Mouse (Mus musculus) regulatory T cell (primary cell): ENCODE measurements around the gene Clmp.

Experiments used
- in situ Hi-C: fragments of 300-600 bp; cut with MboI, MseI; formaldehyde crosslinking; loops from one replicate; pipeline ENCODE4 v1.15.1; 2025; ENCODE audit warnings: high pct_unique_total_duplicates

Clmp gene

DNA sequence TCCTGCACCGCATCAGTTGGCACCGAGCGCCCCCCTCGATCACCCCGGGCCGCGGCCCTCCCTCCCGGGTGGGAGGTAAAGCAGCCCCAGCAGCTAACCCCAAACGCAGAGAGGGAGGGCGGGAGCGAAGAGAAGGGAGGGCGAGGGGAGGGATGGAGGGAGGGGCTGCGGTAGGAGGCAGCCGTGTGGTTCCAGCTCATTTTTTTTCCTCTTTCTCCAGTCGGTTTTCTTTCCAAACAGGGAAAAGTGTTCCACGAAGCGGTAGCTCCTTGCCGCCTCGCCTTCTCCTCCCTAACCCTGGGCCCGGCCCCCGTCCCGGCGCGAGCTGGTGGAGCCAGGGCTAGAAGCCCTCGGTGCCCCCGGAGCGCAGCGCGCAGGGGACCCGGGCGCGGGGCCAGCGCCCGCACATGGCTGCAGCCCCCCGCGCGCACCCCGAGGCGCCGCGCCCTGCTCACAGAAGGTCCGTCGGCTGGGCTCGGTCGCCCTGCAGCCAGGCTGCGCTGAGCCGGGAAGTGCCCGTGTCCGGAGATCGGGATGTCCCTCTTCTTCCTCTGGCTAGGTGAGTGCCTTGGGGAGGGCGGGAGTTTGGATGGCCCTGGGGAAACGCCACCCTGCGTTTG, at the start of gene Clmp:
Gene Clmp, plus strand, starts transcription at position 162 of the 620 bp plus-strand sequence.
- in situ Hi-C loops = no loop called here

DNA sequence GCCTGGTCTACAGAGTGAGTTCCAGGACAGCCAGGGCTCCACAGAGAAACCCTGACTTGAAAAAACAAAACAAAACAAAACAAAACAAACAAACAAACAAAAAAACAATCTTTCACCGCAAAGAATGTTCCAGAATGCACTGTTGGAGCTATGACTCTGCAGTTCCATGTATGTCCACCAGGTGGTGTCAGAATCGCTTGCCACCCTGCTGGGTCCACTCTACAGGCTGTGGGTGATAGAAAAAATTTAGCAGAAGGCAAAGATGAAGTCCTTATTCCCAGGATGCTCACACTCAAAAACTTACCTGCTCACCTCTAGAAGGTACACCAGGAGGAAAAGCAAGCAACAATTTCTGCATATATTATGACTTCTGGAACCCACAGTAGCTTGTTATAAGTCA, 49.7 kb upstream of the Clmp start:
- in situ Hi-C loops = loop anchor here (5.0 kb wide), 1 partner anchor 121 kb away; no protein-coding TSS in a partner anchor

GRCm38 (mm10) chr9:40637705-40638393, 47.9 kb upstream of the Clmp start:
- in situ Hi-C loops = loop anchor here (5.0 kb wide), 1 partner anchor 119 kb away; no protein-coding TSS in a partner anchor

GRCm38 (mm10) chr9:40638394-40639049, 47.2 kb upstream of the Clmp start:
- in situ Hi-C loops = loop anchor here (5.0 kb wide), 1 partner anchor 119 kb away; no protein-coding TSS in a partner anchor

GRCm38 (mm10) chr9:40639536-40640187, 46.1 kb upstream of the Clmp start:
- in situ Hi-C loops = loop anchor here (5.0 kb wide), 1 partner anchor 118 kb away; no protein-coding TSS in a partner anchor

GRCm38 (mm10) chr9:40641318-40641717, 44.4 kb upstream of the Clmp start:
- in situ Hi-C loops = no loop called here

GRCm38 (mm10) chr9:40642470-40643220, 43.1 kb upstream of the Clmp start:
- in situ Hi-C loops = no loop called here

GRCm38 (mm10) chr9:40649444-40649843, 36.3 kb upstream of the Clmp start:
- in situ Hi-C loops = no loop called here

DNA sequence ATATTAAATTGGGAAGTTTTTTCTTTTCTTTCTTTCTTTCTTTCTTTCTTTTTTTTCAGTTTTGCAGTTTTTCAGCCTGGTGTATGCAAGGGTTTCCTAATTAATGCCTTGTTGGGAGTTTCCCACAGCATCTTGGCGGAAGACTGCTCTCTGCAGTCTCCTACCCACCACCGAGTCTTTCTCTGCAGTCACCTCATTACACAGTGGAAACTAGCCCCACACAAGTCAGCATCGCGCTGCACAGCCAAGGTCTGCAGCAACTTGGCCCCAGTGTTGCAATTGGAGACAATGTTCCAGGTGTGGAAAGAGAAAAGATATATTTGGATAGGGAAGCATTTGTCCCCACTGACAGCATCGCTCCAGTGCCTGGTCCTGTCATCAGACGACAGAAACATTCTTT, 35.8 kb upstream of the Clmp start:
- in situ Hi-C loops = no loop called here

DNA sequence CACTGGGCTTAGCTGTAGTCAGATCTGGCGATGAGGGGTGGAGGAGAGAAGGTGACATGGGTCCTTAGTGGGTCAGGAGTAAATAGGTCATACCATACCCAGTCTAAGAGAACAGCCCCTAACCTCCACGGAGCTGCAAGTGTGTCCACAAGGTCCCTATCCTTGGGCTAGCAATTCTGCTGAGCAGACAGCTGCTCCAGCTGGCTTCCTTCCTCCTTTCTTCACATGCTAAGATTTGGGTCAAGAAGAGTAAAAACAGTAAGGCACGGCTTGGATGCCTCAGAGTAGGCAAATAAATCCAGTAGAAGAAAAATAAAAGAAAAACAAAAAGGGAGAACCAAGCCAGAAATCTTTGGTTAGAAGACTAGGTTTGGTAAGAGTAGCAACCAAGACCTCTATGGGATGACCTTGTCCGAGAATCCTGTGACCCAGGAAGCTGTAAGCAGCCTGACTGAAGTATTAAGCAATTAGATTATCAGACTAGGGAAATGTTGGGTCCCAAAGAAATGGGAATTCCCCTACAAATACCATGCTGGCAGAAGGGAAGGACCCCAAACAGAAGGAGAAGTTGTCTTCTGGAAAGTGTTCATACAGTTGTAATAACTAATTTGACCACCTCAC, 34.4 kb upstream of the Clmp start:
- in situ Hi-C loops = no loop called here

- in situ Hi-C loops = no loop called here
These were observed 33.0 kb upstream of the Clmp start for GRCm38 (mm10) chr9:40652757-40653156.

- in situ Hi-C loops = no loop called here
These were observed 19.5 kb upstream of the Clmp start for GRCm38 (mm10) chr9:40666190-40666803.

DNA sequence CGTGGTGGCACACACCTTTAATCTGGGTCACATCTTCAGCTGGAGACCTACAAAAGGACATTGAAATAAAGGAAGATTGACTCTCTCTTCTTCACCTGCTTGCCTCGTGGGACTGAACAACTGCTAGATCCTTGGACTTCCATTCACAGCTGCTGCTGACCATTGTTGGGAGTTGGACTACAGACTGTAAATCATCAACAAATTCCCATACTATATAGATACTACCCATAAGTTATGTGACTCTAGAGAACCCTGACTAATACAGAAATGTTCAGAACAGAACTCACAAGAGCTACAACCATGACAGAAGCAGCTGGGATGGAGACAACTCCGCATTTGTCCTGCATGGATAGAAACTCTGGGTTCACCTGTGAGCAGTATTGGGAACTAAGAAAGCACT, 15.4 kb upstream of the Clmp start, which contains the start of gene Gm21915:
Gene Gm21915, plus strand, starts transcription at position 301 of the 400 bp plus-strand sequence.
- in situ Hi-C loops = no loop called here

GRCm38 (mm10) chr9:40671323-40671930, 14.3 kb upstream of the Clmp start:
- in situ Hi-C loops = no loop called here

DNA sequence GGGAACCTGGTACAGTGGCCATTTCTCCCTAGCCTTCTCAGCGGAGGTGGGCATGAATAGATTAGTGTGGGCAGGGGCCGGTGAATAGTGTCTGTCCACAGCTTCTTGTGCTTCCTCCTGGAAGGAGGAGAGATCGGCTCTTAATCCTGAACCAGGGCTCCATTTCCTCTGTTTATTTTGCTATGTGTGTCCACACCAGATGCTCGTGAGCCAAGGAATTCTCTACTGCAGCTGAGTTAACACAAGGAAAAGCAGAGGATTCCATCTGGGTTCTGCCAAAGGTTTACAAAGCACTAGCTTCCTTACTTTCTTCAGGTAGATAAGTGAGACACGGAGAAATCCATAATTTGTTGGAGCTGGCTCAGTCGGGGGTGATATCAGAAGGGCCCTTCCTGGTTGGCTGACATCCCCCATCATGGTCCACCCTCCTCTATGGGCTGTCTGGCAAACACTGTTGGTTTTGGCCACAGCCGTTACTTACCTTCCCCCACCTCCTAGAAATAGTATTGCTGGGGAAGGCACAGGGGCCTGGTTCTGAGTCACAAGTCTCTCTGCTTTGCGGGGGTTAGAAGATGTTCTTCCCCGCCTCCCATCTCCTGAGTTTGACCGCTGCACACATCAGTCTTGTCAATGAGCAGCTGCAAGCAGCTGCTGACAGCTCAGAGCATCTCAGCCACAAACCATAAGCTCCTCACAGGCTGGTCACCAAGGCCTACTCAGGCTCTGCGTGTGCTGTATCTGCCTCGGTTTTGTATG, 10.4 kb upstream of the Clmp start:
- in situ Hi-C loops = no loop called here

DNA sequence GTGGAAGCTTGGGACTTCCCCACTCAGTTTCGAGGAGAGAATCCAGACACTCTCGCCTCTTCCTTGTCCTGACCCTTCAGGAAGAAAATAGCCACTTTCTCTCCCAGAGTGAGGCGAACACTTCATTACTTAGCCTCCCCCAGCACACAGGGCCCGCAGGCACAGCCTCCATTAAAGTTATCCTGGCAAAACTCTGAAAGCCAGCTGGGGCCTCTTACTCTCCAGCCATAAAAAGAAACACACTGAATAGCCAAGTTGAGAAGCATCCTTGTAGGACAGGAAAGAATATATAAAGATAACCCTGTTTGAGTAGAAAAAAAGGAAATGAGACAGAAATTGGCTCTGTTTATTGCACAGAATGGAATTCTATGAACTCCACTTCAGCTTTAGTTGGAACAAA, 7.1 kb upstream of the Clmp start:
- in situ Hi-C loops = no loop called here

GRCm38 (mm10) chr9:40686421-40686899, 698 bp downstream of the Clmp start:
- in situ Hi-C loops = no loop called here

- in situ Hi-C loops = no loop called here
These were observed 1.3 kb downstream of the Clmp start for GRCm38 (mm10) chr9:40687053-40687452.

DNA sequence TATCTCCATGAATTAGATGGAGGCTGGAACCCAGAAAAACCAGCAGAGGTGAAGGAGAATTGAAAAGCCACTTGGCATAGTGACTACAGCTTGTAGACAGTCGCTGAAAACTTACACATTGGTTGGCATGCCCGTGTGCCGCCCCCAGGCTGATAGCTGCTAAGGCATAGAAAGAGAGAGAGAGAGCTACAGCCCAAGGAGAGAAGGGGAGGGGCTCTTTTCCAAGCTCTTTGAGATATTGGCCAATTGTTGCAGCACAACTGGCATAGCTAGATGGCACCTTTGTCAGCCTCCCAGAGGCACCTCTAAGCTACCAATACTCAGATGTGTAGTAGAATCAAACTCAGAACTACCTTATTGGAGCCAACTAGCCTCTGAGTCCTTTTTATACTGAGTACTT, 1.8 kb downstream of the Clmp start:
- in situ Hi-C loops = no loop called here
